Mouse (Mus musculus) heart, postnatal 0 days (tissue): ENCODE measurements around the gene Gm49405. TPM values are rescaled to one million over a fixed set of nuclear protein-coding genes. Genes with fewer than 3 reads are reported as not detected.
"Not testable (repeated sequence)": the region's sequence is repeated elsewhere in the genome, so short reads cannot be mapped to it uniquely, and the experiment has no call there.

Source experiments
- ATAC-seq: fragments of 200-750 bp; cut with Nextera tagmentation; 2 replicates; pipeline ENCODE4 v1.8.0; 2017; ENCODE audit warnings: low read depth, moderate number of reproducible peaks, moderate library complexity; ENCODE audit not compliant: insufficient read depth
- DNase-seq: peaks from one replicate; pipeline ENCODE4 v3.0.0-alpha.2; 2016; ENCODE audit warnings: low spot score
- H3K27ac ChIP-seq: fragments of 300-500 bp; sonication (generic); 2 replicates; pipeline ENCODE4 v1.5.1; 2014; ENCODE audit warnings: low read depth, mild to moderate bottlenecking
- H3K27me3 ChIP-seq: fragments of 300-500 bp; sonication (generic); 2 replicates; pipeline ENCODE4 v1.6.1; 2014; ENCODE audit warnings: low read length, mixed read lengths; ENCODE audit not compliant: control insufficient read depth, insufficient read depth
- H3K36me3 ChIP-seq: fragments of 300-500 bp; sonication (generic); replicated peaks from 2 replicates; pipeline ENCODE4 v1.6.1; 2014; ENCODE audit warnings: low read length, mixed read lengths; ENCODE audit not compliant: control insufficient read depth, insufficient read depth
- H3K4me1 ChIP-seq: fragments of 300-500 bp; sonication (generic); 2 replicates; pipeline ENCODE4 v1.6.1; 2014; ENCODE audit warnings: antibody characterized with exemption; ENCODE audit not compliant: control insufficient read depth, insufficient read depth
- H3K4me2 ChIP-seq: fragments of 300-500 bp; sonication (generic); 2 replicates; pipeline ENCODE4 v1.6.1; 2014; ENCODE audit warnings: low read depth, mild to moderate bottlenecking, low read length, moderate library complexity
- H3K4me3 ChIP-seq: fragments of 300-500 bp; sonication (generic); 2 replicates; pipeline ENCODE4 v1.5.1; 2014; ENCODE audit warnings: low read depth, low read length
- H3K9ac ChIP-seq: fragments of 300-500 bp; sonication (generic); replicated peaks from 2 replicates; pipeline ENCODE4 v1.6.1; 2014; ENCODE audit warnings: low read depth, low read length, mixed read lengths
- H3K9me3 ChIP-seq: fragments of 300-500 bp; sonication (generic); replicated peaks from 2 replicates; pipeline ENCODE4 v1.6.1; 2016; ENCODE audit warnings: low read length; ENCODE audit not compliant: control insufficient read depth
- CTCF ChIP-seq: IDR thresholded peaks from 2 replicates; pipeline ENCODE4 v1.5.1; 2016; ENCODE audit warnings: antibody characterized with exemption, control low read depth, low read depth
- EP300 ChIP-seq: IDR thresholded peaks from 2 replicates; pipeline ENCODE4 v1.6.1; 2016; ENCODE audit warnings: antibody characterized with exemption, low read depth
- WGBS: fragments of 180-500 bp; shearing (Covaris S2); extraction: QIAGEN DNeasy Blood & Tissue Kit; methylation state at CpG from one replicate; pipeline ENCODE4 v1.1.7; 2014; 5-methylcytosine and 5-hydroxymethylcytosine counted together
- polyA plus RNA-seq: library from polyadenylated mRNA; unstranded; fragments of >200 nt; fragmentation: Nextera tagmentation; extraction: Ambion mirVana; gene quantifications from 2 replicates; pipeline ENCODE4 v1.2.1, GENCODE M21; 2015
- total RNA-seq: library from RNA; depleted of rRNA; stranded (reverse); fragments of >200 nt; gene quantifications from 2 replicates; pipeline ENCODE4 v1.2.3, GENCODE M21; 2014; ENCODE audit warnings: low replicate concordance

Gm49405 gene
- total and polyA plus RNA-seq, 2 experiments from 2014 or later = 3.6 to 7.0 TPM

GRCm38 (mm10) chr19:3958470-3958869 is 42.0 kb upstream of the Gm49405 start, which contains the start of gene Aldh3b3:
Aldh3b3 (plus strand) TSS chr19:3958645.
- 34% methylated on average over 4 of the region's 4 CpGs for WGBS
- H3K4me3 ChIP-seq = no peak within 1 kb of the TSS
- H3K27me3 ChIP-seq = no peaks in the 10 kb centered on the region
- no peak within 1 kb of the TSS for H3K4me2 ChIP-seq
- H3K4me1 ChIP-seq = no peaks in the 10 kb centered on the region; the same call in 1 of the 2 replicates
- no peak for TF ChIP-seq CTCF
- TF ChIP-seq EP300 = no peak
- no peaks in the 10 kb centered on the region for H3K9me3 ChIP-seq
- no peaks in the 10 kb centered on the region for H3K36me3 ChIP-seq
- no peak for ATAC-seq
- H3K9ac ChIP-seq = no peak within 1 kb of the TSS
- H3K27ac ChIP-seq = no peak within 1 kb of the TSS
- no peak for DNase-seq

DNA sequence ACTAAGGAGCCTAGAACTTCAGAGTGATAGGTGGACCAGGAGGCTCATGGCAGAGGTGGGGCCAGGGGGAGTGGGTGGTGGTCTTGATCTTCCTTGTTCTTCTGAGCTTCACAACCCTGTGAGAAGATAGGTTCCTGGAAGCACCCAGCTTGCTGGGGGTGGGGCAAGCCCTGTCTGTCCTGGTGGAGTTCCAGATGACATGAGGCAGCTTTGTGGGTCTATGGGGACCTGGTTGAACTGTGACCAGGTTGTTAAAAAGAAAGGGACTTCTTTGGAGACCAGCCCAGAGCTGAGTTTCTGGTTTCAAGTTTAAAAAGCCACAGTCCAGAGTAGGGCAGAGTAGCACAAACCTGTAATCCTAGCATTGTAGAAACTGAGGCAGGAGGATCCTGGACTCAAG is 41.4 kb upstream of the Gm49405 start:
- Histone ChIP-seq H3K27me3 (no peaks in the 10 kb centered on the region), H3K9ac (no peak overlapping the region), H3K36me3 (no peaks in the 10 kb centered on the region), H3K27ac (no peak overlapping the region), H3K9me3 (no peaks in the 10 kb centered on the region), H3K4me3 (no peak overlapping the region), H3K4me1 (no peaks in the 10 kb centered on the region; the same call in 1 of the 2 replicates), H3K4me2 (no peak overlapping the region)
- no peak for DNase-seq
- ATAC-seq = no peak
- no peak for TF ChIP-seq EP300
- TF ChIP-seq CTCF = no peak

- no peak overlapping the region for H3K27ac ChIP-seq
- TF ChIP-seq EP300 (no peak), CTCF (no peak)
- WGBS = 76% methylated on average over 5 of the region's 5 CpGs
Measured at GRCm38 (mm10) chr19:3960211-3960610, 40.2 kb upstream of the Gm49405 start.

GRCm38 (mm10) chr19:3961805-3962204 is 38.6 kb upstream of the Gm49405 start:
- not testable (repeated sequence) for H3K27ac ChIP-seq, H3K4me3 ChIP-seq, H3K9me3 ChIP-seq, H3K36me3 ChIP-seq, H3K4me1 ChIP-seq, H3K27me3 ChIP-seq, ATAC-seq, H3K9ac ChIP-seq, DNase-seq, H3K4me2 ChIP-seq
- WGBS = 59% methylated on average over 6 of the region's 6 CpGs

More at GRCm38 (mm10) chr19:3960211-3960610, 40.2 kb upstream of the Gm49405 start:
- ATAC-seq = no peak
- Histone ChIP-seq H3K4me1 (no peaks in the 10 kb centered on the region; the same call in 1 of the 2 replicates), H3K36me3 (no peaks in the 10 kb centered on the region), H3K4me3 (no peak overlapping the region), H3K27me3 (no peaks in the 10 kb centered on the region), H3K9me3 (no peaks in the 10 kb centered on the region), H3K9ac (no peak overlapping the region), H3K4me2 (no peak overlapping the region)
- no peak for DNase-seq

DNA sequence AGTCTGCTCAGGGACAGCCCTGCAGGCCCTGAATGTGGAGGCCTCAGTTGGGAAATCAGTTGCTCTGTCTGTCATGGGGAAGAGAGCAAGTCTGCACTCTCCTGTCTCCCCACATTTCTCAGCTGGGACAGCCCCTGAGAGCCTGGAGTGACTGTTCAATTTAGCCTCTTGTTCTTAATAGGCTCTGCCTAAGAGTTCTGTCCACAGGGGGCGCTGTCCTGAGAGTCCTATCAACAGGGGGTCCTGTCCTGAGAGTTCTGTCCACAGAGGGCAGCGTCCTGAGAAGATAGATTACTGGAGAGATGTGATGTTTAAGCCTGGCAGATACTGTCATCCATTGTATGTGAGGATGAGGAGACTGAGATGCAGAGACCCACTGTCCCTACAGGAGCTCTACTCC is 38.0 kb upstream of the Gm49405 start:
- H3K9me3 ChIP-seq = no peaks in the 10 kb centered on the region
- no peak overlapping the region for H3K4me2 ChIP-seq
- ATAC-seq (0 out of 2 replicates have a peak, but pooled peaks have one; percentile 6), DNase-seq (no peak)
- H3K27me3 ChIP-seq = no peaks in the 10 kb centered on the region
- TF ChIP-seq CTCF (peak; percentile 4; the same call in 1 of the 2 replicates), EP300 (no peak)
- WGBS = 28% methylated on average over 2 of the region's 2 CpGs
- no peaks in the 10 kb centered on the region for H3K36me3 ChIP-seq
- no peak overlapping the region for H3K4me3 ChIP-seq
- no peak overlapping the region for H3K27ac ChIP-seq
- no peaks in the 10 kb centered on the region; the same call in 1 of the 2 replicates for H3K4me1 ChIP-seq
- no peak overlapping the region for H3K9ac ChIP-seq

DNA sequence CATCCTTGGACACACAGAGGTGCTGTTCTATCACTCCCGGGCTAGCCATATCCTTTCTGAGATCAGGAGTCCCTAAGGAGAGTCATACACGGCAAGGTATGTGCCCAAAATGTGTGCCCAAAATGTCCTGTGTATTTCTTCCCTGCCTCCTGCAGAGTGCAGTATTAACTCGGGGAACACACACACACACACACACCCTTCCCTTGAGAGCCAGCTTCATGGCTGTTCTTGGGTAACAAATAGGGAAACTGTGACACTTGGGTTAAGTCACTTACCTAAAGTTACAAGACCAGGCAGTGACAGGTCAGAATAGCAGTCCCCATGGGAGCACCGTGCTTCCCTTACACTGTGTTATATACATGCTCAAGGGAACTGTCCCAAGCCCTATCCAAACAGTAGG is 36.4 kb upstream of the Gm49405 start:
- Histone ChIP-seq H3K27ac (no peak overlapping the region), H3K9ac (no peak overlapping the region), H3K27me3 (no peaks in the 10 kb centered on the region), H3K9me3 (no peaks in the 10 kb centered on the region), H3K4me2 (no peak overlapping the region), H3K36me3 (no peaks in the 10 kb centered on the region), H3K4me3 (no peak overlapping the region), H3K4me1 (no peaks in the 10 kb centered on the region; the same call in 1 of the 2 replicates)
- no peak for DNase-seq
- 66% methylated on average over 4 of the region's 4 CpGs for WGBS
- ATAC-seq = no peak
- TF ChIP-seq CTCF (no peak), EP300 (no peak)
